Mouse (Mus musculus): ENCODE measurements at regions not wholly inside any gene's neighbourhood (a gene's known extent, or its start where the extent isn't known, plus 50 kb on each side); places are given as distances from the start of the nearest gene placed in this dataset.

- WGBS, result 54% methylated on average over 3 of the region's 3 CpGs
- H3K4me3 ChIP-seq (replicated peaks), result no peak overlapping the region
- no peak for ATAC-seq (replicated peaks; ENCODE audit: low FRiP score)
Measured at GRCm38 (mm10) chr6:136229791-136230190, 56.5 kb upstream of the Grin2b start.

GRCm38 (mm10) chr6:136235473-136235872, 62.2 kb upstream of the Grin2b start:
- H3K4me3 ChIP-seq (replicated peaks), result no peak overlapping the region
- no peaks in the 10 kb centered on the region for H3K27me3 ChIP-seq
- H3K9ac ChIP-seq, result no peak overlapping the region
- 88% methylated on average over 11 of the region's 11 CpGs for WGBS
- H3K4me2 ChIP-seq, result no peak overlapping the region
- no peaks in the 10 kb centered on the region for H3K9me3 ChIP-seq (replicated peaks)
- ATAC-seq (replicated peaks; ENCODE audit: low FRiP score), result no peak
- H3K36me3 ChIP-seq, result no peaks in the 10 kb centered on the region
- no peak overlapping the region for H3K27ac ChIP-seq
- 0 out of 2 replicates have a peak, but pooled peaks cover 5% of the 10 kb centered on the region for H3K4me1 ChIP-seq

More at GRCm38 (mm10) chr6:136229791-136230190, 56.5 kb upstream of the Grin2b start:
- Histone ChIP-seq H3K27me3 (no peaks in the 10 kb centered on the region), H3K4me2 (no peak overlapping the region), H3K36me3 (no peaks in the 10 kb centered on the region), H3K9ac (no peak overlapping the region), H3K9me3 (replicated peaks) (no peaks in the 10 kb centered on the region), H3K27ac (no peak overlapping the region), H3K4me1 (no peaks in the 10 kb centered on the region)

- no peaks in the 10 kb centered on the region for H3K9me3 ChIP-seq (replicated peaks)
- no peak overlapping the region for H3K27ac ChIP-seq
- H3K36me3 ChIP-seq, result no peaks in the 10 kb centered on the region
- 42% methylated on average over 5 of the region's 5 CpGs for WGBS
- 0 out of 2 replicates have a peak, but pooled peaks cover 5% of the 10 kb centered on the region for H3K4me1 ChIP-seq
- no peak overlapping the region for H3K9ac ChIP-seq
- H3K4me3 ChIP-seq (replicated peaks), result no peak overlapping the region
- no peak overlapping the region for H3K4me2 ChIP-seq
- no peaks in the 10 kb centered on the region for H3K27me3 ChIP-seq
- no peak for ATAC-seq (replicated peaks; ENCODE audit: low FRiP score)
Measured at GRCm38 (mm10) chr6:136238989-136239388, 65.7 kb upstream of the Grin2b start.

DNA sequence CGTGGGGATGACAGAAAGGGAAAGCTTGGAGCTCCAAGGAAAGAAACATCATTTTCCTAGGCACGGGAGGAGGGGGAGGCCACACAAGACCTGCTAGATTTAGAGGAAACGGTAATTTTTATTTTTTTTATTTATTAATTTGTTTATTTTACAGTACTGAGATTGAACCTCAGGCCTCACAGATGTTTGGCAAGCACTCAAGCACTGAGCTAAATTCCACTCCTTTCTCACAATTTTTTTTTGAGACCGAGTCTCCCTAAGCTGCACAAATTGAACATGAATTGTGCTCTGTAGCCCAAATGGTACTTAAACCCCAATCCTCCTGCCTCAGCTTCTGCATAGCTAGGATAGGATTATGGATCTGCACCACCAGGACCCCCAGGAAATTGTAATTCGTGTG, 66.1 kb upstream of the Grin2b start:
- no peak overlapping the region for H3K9ac ChIP-seq
- no peak overlapping the region for H3K27ac ChIP-seq
- no peak overlapping the region for H3K4me3 ChIP-seq (replicated peaks)
- H3K9me3 ChIP-seq (replicated peaks), result no peaks in the 10 kb centered on the region
- H3K4me2 ChIP-seq, result no peak overlapping the region
- 55% methylated on average over 5 of the region's 5 CpGs for WGBS
- no peaks in the 10 kb centered on the region for H3K27me3 ChIP-seq
- no peaks in the 10 kb centered on the region for H3K36me3 ChIP-seq
- 0 out of 2 replicates have a peak, but pooled peaks cover 5% of the 10 kb centered on the region for H3K4me1 ChIP-seq
- ATAC-seq (replicated peaks; ENCODE audit: low FRiP score), result no peak

DNA sequence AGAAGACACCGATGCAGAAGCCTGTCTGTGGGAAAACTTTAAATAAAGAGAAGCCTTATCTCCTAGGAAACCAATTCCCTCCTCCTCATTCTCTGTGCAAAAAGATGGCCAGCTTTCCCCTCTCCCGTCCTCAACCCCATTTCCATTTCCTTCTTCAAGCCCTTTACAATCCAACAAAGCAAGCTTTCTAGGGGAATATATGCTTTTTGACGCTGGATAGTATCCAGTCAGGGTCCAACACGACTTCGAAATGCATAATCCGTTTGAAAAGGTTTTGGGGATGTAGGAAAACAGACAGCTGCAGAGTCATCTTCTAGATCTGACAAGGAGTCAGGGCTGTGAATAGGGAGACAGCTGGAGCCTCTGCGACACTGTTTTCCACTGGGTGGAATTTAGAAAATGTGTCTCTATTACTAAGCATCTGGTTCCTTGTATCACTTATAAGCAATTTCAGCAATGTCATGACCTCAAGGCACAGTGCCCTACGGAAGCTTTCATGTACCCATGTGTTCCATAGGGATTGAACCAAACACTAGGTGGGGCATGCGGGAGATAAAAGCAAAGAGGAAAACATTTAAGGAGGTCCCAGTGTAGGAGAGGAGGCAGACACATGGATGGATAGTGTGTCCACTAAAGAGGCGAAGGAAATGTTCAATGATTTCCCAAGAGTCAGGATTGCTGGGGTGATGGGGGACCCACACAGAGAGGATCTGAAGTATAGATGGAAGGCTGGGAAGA, 68.4 kb upstream of the Grin2b start:
- no peak for ATAC-seq (replicated peaks; ENCODE audit: low FRiP score)
- no peaks in the 10 kb centered on the region for H3K36me3 ChIP-seq
- no peak overlapping the region for H3K4me2 ChIP-seq
- H3K4me1 ChIP-seq, result 0 out of 2 replicates have a peak, but pooled peaks cover 5% of the 10 kb centered on the region
- H3K27me3 ChIP-seq, result no peaks in the 10 kb centered on the region
- H3K9me3 ChIP-seq (replicated peaks), result no peaks in the 10 kb centered on the region
- 77% methylated on average over 10 of the region's 10 CpGs for WGBS
- H3K9ac ChIP-seq, result no peak overlapping the region
- no peak overlapping the region for H3K4me3 ChIP-seq (replicated peaks)
- H3K27ac ChIP-seq, result no peak overlapping the region

DNA sequence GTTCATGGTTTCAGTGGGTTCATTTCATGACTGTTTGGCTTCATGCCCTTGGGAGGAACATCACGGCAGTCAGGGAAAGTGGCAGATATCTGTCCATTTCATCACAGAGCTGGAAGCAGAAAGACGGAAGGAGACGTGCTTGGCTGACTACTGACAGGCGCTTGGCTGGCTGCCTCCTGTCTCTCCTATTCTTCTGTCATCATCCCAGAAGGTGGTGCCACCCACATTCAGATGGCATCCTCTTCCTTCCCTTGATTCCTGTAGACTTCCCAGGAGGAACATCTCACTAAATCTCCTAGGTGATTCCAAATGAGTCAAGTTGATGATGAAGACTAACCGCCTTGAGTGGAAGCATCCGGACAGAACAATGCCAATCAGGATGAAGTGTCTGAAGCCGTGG, 71.6 kb upstream of the Grin2b start:
- Histone ChIP-seq H3K9ac (no peak overlapping the region), H3K36me3 (no peaks in the 10 kb centered on the region), H3K27me3 (no peaks in the 10 kb centered on the region), H3K27ac (no peak overlapping the region), H3K9me3 (replicated peaks) (no peaks in the 10 kb centered on the region), H3K4me1 (no peaks in the 10 kb centered on the region), H3K4me3 (replicated peaks) (no peak overlapping the region), H3K4me2 (no peak overlapping the region)
- no peak for ATAC-seq (replicated peaks; ENCODE audit: low FRiP score)
- 87% methylated on average over 7 of the region's 7 CpGs for WGBS

- Histone ChIP-seq H3K4me2 (no peak overlapping the region), H3K4me1 (peaks cover 4% of the 10 kb centered on the region; the same call in 1 of the 2 replicates), H3K27me3 (no peaks in the 10 kb centered on the region), H3K9me3 (replicated peaks) (no peaks in the 10 kb centered on the region), H3K27ac (no peak overlapping the region), H3K4me3 (replicated peaks) (no peak overlapping the region), H3K36me3 (no peaks in the 10 kb centered on the region), H3K9ac (no peak overlapping the region)
- WGBS, result 24% methylated on average over 10 of the region's 10 CpGs
- peak; percentile 15; the same call in 1 of the 2 replicates for ATAC-seq (replicated peaks; ENCODE audit: low FRiP score)
Measured at GRCm38 (mm10) chr6:136255726-136256512, 71.4 kb upstream of the Gm8994 start.

GRCm38 (mm10) chr6:136275742-136276141, 51.6 kb upstream of the Gm8994 start:
- Histone ChIP-seq H3K9me3 (replicated peaks) (no peaks in the 10 kb centered on the region), H3K4me1 (peaks cover 2% of the 10 kb centered on the region; the same call in 1 of the 2 replicates), H3K36me3 (no peaks in the 10 kb centered on the region), H3K4me3 (replicated peaks) (no peak overlapping the region), H3K27ac (no peak overlapping the region), H3K4me2 (no peak overlapping the region), H3K9ac (no peak overlapping the region), H3K27me3 (no peaks in the 10 kb centered on the region)
- WGBS, result 83% methylated on average over 6 of the region's 6 CpGs
- no peak for ATAC-seq (replicated peaks; ENCODE audit: low FRiP score)

- Histone ChIP-seq H3K27me3 (no peaks in the 10 kb centered on the region), H3K4me1 (peaks cover 2% of the 10 kb centered on the region; the same call in 1 of the 2 replicates), H3K36me3 (no peaks in the 10 kb centered on the region), H3K4me3 (replicated peaks) (no peak overlapping the region), H3K27ac (no peak overlapping the region), H3K9me3 (replicated peaks) (no peaks in the 10 kb centered on the region), H3K9ac (no peak overlapping the region), H3K4me2 (no peak overlapping the region)
- 60% methylated on average over 2 of the region's 2 CpGs for WGBS
- ATAC-seq (replicated peaks; ENCODE audit: low FRiP score), result no peak
Measured at GRCm38 (mm10) chr6:136276771-136277170, 50.6 kb upstream of the Gm8994 start.
